Mouse (Mus musculus) erythroid progenitor cell, adult 5-6 weeks (primary cell): ENCODE results near the gene Sult2a5. TPM values are rescaled to one million over a fixed set of nuclear protein-coding genes. Genes with fewer than 3 reads are reported as not detected.

Experiments
- ATAC-seq: replicated peaks from 2 replicates; pipeline ENCODE4 v1.8.0; 2016; ENCODE audit warnings: moderate number of reproducible peaks, mild to moderate bottlenecking, moderate TSS enrichment, inconsistent platforms; ENCODE audit not compliant: poor library complexity, low FRiP score, severe bottlenecking
- total RNA-seq, 2 experiments: library from RNA; stranded (forward) in 1 of 2; stranded (reverse) in 1 of 2; fragments of 150-400 nt in 1 of 2; fragments of 186-747, 209-891 nt in 1 of 2; gene quantifications; 2 replicates each; pipeline versions ENCODE4 v1.2.3 to v1.2.4; 2015 to 2017; ENCODE audit warnings: low replicate concordance in 2 of 2

Gene Sult2a5
- not detected in 2 replicates for total RNA-seq (2015; ENCODE audit: low replicate concordance)
- not detected in 2 replicates for total RNA-seq (2017; ENCODE audit: low replicate concordance)

DNA sequence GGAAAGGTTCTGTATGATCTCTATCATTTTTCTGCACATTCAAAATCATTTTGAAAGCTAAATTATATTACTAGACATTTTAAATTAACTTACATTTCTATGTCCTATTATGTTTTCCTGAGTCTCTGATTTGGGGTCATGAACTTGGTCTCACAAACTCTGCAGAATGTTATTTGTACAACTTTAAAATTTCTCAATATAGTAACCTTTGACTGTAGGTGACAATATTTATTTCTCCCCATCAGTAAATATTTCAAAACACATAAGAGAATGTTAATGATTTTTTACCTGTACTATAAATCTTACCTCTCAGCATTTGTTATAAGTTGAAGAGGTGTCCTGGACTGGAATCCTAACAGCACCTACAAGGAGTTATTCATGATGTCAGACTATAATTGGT, at the start of gene Sult2a5:
Gene Sult2a5, plus strand, starts transcription at position 301 of the 400 bp plus-strand sequence.
- no peak for ATAC-seq

Other genes with a start within 250 kb of the Sult2a5 start
- gene Cabp5, start 225.8 kb upstream of the Sult2a5 start, total RNA-seq (2015; ENCODE audit: low replicate concordance): not detected in 2 replicates
- not detected in 2 replicates for gene Cabp5, start 225.8 kb upstream of the Sult2a5 start, total RNA-seq (2017; ENCODE audit: low replicate concordance)
- not detected in 2 replicates for gene Bsph1, start 173.1 kb upstream of the Sult2a5 start, total RNA-seq (2015; ENCODE audit: low replicate concordance)
- gene Bsph1, start 173.1 kb upstream of the Sult2a5 start, total RNA-seq (2017; ENCODE audit: low replicate concordance): not detected in 2 replicates
- gene Bsph2, start 52.9 kb upstream of the Sult2a5 start, total RNA-seq (2015; ENCODE audit: low replicate concordance): not detected in 2 replicates
- gene Bsph2, start 52.9 kb upstream of the Sult2a5 start, total RNA-seq (2017; ENCODE audit: low replicate concordance): not detected in 2 replicates
- gene Sult2a2, start 109.5 kb downstream of the Sult2a5 start, total RNA-seq (2015; ENCODE audit: low replicate concordance): not detected in 2 replicates
- not detected in 2 replicates for gene Sult2a2, start 109.5 kb downstream of the Sult2a5 start, total RNA-seq (2017; ENCODE audit: low replicate concordance)
- not detected in 2 replicates for gene Sult2a1, start 213.4 kb downstream of the Sult2a5 start, total RNA-seq (2015; ENCODE audit: low replicate concordance)
- gene Sult2a1, start 213.4 kb downstream of the Sult2a5 start, total RNA-seq (2017; ENCODE audit: low replicate concordance): not detected in 2 replicates